ENCODE assay signal across 8 mouse cellular contexts in genomic region chr13:101801372-101802186, GRCm38 (mm10). TPM values are rescaled to one million over a fixed set of nuclear protein-coding genes. Genes with fewer than 3 reads are reported as not detected.
DNase-seq lines count a peak whose midpoint lies in the region; ATAC-seq lines count a peak whose summit lies in the region.

No protein-coding gene starts in this region.

- H3K4me1 ChIP-seq in erythroblast, embryonic 14.5 days (ENCODE audit: control insufficient read depth), result 0 out of 2 replicates have a peak, but pooled peaks cover 2% of the 10 kb centered on the region
- peaks cover 9% of the 10 kb centered on the region for H3K4me1 ChIP-seq in heart, embryonic 12.5 days (replicated peaks)
- peaks cover 13% of the 10 kb centered on the region for H3K4me1 ChIP-seq in kidney, embryonic 15.5 days
- peaks cover 8% of the 10 kb centered on the region; the same call in 1 of the 2 replicates for H3K4me1 ChIP-seq in limb, embryonic 13.5 days
- peaks cover 14% of the 10 kb centered on the region for H3K4me1 ChIP-seq in midbrain, embryonic 13.5 days (replicated peaks)

- peak overlapping the region; percentile 88 for H3K4me2 ChIP-seq in heart, embryonic 12.5 days
- H3K4me2 ChIP-seq in kidney, embryonic 15.5 days, result peak overlapping the region; percentile 82
- peak overlapping the region; percentile 81 for H3K4me2 ChIP-seq in limb, embryonic 13.5 days (replicated peaks)
- H3K4me2 ChIP-seq in midbrain, embryonic 13.5 days (replicated peaks), result peak overlapping the region; percentile 57

- no peak for ATAC-seq in erythroblast, adult 5-6 weeks (replicated peaks; ENCODE audit: low FRiP score, poor library complexity, severe bottlenecking)
- peak; percentile 78 for ATAC-seq in heart, embryonic 12.5 days (ENCODE audit: insufficient number of reproducible peaks, low FRiP score)
- peak; percentile 86 for ATAC-seq in kidney, embryonic 15.5 days (replicated peaks; ENCODE audit: low FRiP score)
- peak; percentile 71; the same call in 1 of the 2 replicates for ATAC-seq in limb, embryonic 13.5 days (ENCODE audit: low FRiP score, low read depth)
- ATAC-seq in midbrain, embryonic 13.5 days, result peak; percentile 96

- no peaks in the 10 kb centered on the region for H3K36me3 ChIP-seq in erythroblast, embryonic 14.5 days (ENCODE audit: control insufficient read depth)
- H3K36me3 ChIP-seq in heart, embryonic 12.5 days, result no peaks in the 10 kb centered on the region
- H3K36me3 ChIP-seq in kidney, embryonic 15.5 days, result no peaks in the 10 kb centered on the region
- H3K36me3 ChIP-seq in limb, embryonic 13.5 days, result no peaks in the 10 kb centered on the region
- H3K36me3 ChIP-seq in midbrain, embryonic 13.5 days, result no peaks in the 10 kb centered on the region
- H3K36me3 ChIP-seq in splenic B cell, adult 2 months (ENCODE audit: control insufficient read depth, insufficient read depth, low read length, poor library complexity, severe bottlenecking), result no peaks in the 10 kb centered on the region

- no peaks in the 10 kb centered on the region for H3K9me3 ChIP-seq in erythroblast, embryonic 14.5 days (ENCODE audit: control insufficient read depth, low read length)
- H3K9me3 ChIP-seq in heart, embryonic 12.5 days (replicated peaks), result no peaks in the 10 kb centered on the region
- H3K9me3 ChIP-seq in kidney, embryonic 15.5 days (replicated peaks), result no peaks in the 10 kb centered on the region
- H3K9me3 ChIP-seq in limb, embryonic 13.5 days, result no peaks in the 10 kb centered on the region
- H3K9me3 ChIP-seq in midbrain, embryonic 13.5 days, result no peaks in the 10 kb centered on the region

- peak overlapping the region; percentile 73 for H3K9ac ChIP-seq in heart, embryonic 12.5 days
- H3K9ac ChIP-seq in kidney, embryonic 15.5 days, result peak overlapping the region; percentile 55
- peak overlapping the region; percentile 63 for H3K9ac ChIP-seq in limb, embryonic 13.5 days
- peak overlapping the region; percentile 63 for H3K9ac ChIP-seq in midbrain, embryonic 13.5 days (replicated peaks)

- DNase-seq in fat pad, adult 2 months (ENCODE audit: extremely low read depth, low read depth, low spot score), result peak; percentile 43
- peak; percentile 39 for DNase-seq in splenic B cell, adult 2 months (ENCODE audit: low read depth, low spot score)

- H3K27ac ChIP-seq in heart, embryonic 12.5 days (ENCODE audit: poor library complexity, severe bottlenecking), result peak overlapping the region; percentile 55
- peak overlapping the region; percentile 62 for H3K27ac ChIP-seq in kidney, embryonic 15.5 days
- H3K27ac ChIP-seq in limb, embryonic 13.5 days, result no peak overlapping the region
- H3K27ac ChIP-seq in midbrain, embryonic 13.5 days, result peak overlapping the region; percentile 86

- 1% methylated on average over 41 of the region's 41 CpGs for WGBS in heart, embryonic 12.5 days
- 2% methylated on average over 41 of the region's 41 CpGs for WGBS in kidney, embryonic 15.5 days
- WGBS in limb, embryonic 13.5 days, result 2% methylated on average over 40 of the region's 41 CpGs
- WGBS in midbrain, embryonic 13.5 days, result 1% methylated on average over 38 of the region's 41 CpGs

- H3K4me3 ChIP-seq in erythroblast, embryonic 14.5 days (replicated peaks), result peak overlapping the region; percentile 29
- peak overlapping the region; percentile 52 for H3K4me3 ChIP-seq in heart, embryonic 12.5 days
- peak overlapping the region; percentile 49 for H3K4me3 ChIP-seq in kidney, embryonic 15.5 days (replicated peaks)
- peak overlapping the region; percentile 48 for H3K4me3 ChIP-seq in limb, embryonic 13.5 days
- H3K4me3 ChIP-seq in midbrain, embryonic 13.5 days (replicated peaks), result peak overlapping the region; percentile 41

- H3K27me3 ChIP-seq in erythroblast, embryonic 14.5 days (ENCODE audit: control insufficient read depth), result peaks cover 58% of the 10 kb centered on the region
- H3K27me3 ChIP-seq in heart, embryonic 12.5 days (replicated peaks), result peaks cover 11% of the 10 kb centered on the region; the same call in 1 of the 2 replicates
- peaks cover 8% of the 10 kb centered on the region for H3K27me3 ChIP-seq in kidney, embryonic 15.5 days
- peaks cover 27% of the 10 kb centered on the region for H3K27me3 ChIP-seq in limb, embryonic 13.5 days
- 0 out of 2 replicates have a peak, but pooled peaks cover 8% of the 10 kb centered on the region for H3K27me3 ChIP-seq in midbrain, embryonic 13.5 days
- no peaks in the 10 kb centered on the region for H3K27me3 ChIP-seq in splenic B cell, adult 2 months (ENCODE audit: control insufficient read depth, insufficient read depth, low read length, poor library complexity, severe bottlenecking)

RNA-seq across cellular contexts. Expression of gene Pik3r1, which starts 33.6 kb away (rescaled TPM):
- polyA plus RNA-seq in erythroblast, embryonic 14.5 days (2012), result 2.0 and 2.9 TPM in 2 replicates
- total RNA-seq in erythroblast, adult 5-6 weeks (2015; ENCODE audit: low replicate concordance), result 251 and 274 TPM in 2 replicates
- 546 and 697 TPM in 2 replicates for total RNA-seq in erythroblast, adult 5-6 weeks (2017; ENCODE audit: low replicate concordance)
- polyA plus RNA-seq in heart, embryonic 12.5 days (2016; fragmentation: Nextera tagmentation; extraction: Ambion mirVana), result 14.8 and 18.1 TPM in 2 replicates
- polyA plus RNA-seq in kidney, embryonic 15.5 days (2015; fragmentation: Nextera tagmentation; extraction: Ambion mirVana), result 40.3 and 40.9 TPM in 2 replicates
- polyA plus RNA-seq in limb, embryonic 13.5 days (2015; fragmentation: Nextera tagmentation; extraction: Ambion mirVana), result 44.4 TPM in 2 replicates
- 34.1 and 36.9 TPM in 2 replicates for polyA plus RNA-seq in midbrain, embryonic 13.5 days (2015; fragmentation: Nextera tagmentation; extraction: Ambion mirVana)
